Mouse (Mus musculus) frontal cortex, postnatal 36 days (tissue): ENCODE data around the gene Tprg.

Experiments
- DNase-seq, 2 experiments: peaks; one replicate each; pipeline ENCODE4 v3.0.0; 2022; ENCODE audit warnings: low spot score in 2 of 2

Tprg gene

DNA sequence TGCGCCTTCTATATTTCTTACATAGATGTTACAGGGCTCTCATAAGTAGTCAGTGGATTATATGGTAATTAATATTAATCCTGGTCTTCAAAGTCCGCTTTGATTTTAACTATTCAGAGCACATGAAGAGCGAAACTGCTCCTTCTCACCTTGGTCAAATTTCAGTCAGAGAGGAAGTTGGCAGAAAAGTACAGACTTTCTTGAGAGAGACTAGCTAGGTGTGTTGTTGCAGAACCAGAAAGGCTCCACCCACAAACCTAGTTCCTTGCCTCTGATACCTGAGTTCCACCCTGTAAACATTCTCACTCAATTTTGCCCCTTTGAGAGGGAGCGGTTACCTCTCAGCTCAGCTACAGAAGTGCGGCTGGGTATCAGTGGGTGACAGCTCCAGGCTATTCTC lies at the start of gene Tprg:
Gene Tprg, plus strand, starts transcription at position 301 of the 400 bp plus-strand sequence.
- DNase-seq = no peak

- no peak for DNase-seq
Measured at GRCm38 (mm10) chr16:25238274-25239050, 48.2 kb upstream of the Tprg start.

GRCm38 (mm10) chr16:25248889-25249288 lies 37.7 kb upstream of the Tprg start:
- DNase-seq = no peak

GRCm38 (mm10) chr16:25250129-25250749 lies 36.4 kb upstream of the Tprg start:
- no peak for DNase-seq

- no peak for DNase-seq
Measured at GRCm38 (mm10) chr16:25251080-25251479, 35.5 kb upstream of the Tprg start.

DNA sequence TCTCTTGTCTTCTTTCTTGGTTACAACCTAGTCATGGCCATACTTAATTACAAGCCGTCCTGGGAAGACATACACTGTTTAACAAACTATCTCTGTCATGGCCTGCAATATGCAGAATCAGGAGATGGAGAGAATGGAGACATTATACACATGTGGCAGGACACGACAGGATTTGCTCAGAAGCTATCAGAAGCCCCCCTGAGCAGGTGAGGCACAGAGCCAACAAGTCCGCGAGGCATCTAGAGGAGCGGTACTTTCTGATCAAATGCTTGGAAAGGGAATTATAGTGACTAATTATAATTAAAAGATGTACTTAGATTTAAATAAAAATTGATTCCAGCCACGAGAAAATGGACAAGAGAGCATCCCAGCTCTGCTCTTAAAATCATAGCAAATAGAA lies 32.0 kb upstream of the Tprg start:
- DNase-seq = no peak

DNA sequence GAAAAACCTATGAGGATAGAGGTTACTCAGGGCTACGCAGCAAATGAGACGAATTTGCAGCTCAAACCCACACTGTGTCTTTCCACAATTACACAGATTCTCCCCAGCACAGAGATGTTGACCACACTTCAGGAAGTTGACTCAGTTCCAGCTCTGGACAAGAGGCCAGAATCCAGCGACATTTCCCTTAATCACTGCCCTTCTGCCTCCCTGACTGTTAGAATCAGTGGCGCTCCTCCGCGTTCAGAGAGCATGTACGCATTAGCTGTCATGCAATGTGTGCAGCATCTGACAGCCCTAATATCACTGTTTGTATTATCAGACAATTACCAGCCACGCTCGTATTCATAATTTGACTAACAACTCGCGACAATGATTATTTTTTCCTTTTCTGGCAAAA lies 31.4 kb upstream of the Tprg start:
- peak; percentile 24 to 27 for DNase-seq

GRCm38 (mm10) chr16:25255603-25256260 lies 30.9 kb upstream of the Tprg start:
- peak; percentile 61 to 90 for DNase-seq

DNA sequence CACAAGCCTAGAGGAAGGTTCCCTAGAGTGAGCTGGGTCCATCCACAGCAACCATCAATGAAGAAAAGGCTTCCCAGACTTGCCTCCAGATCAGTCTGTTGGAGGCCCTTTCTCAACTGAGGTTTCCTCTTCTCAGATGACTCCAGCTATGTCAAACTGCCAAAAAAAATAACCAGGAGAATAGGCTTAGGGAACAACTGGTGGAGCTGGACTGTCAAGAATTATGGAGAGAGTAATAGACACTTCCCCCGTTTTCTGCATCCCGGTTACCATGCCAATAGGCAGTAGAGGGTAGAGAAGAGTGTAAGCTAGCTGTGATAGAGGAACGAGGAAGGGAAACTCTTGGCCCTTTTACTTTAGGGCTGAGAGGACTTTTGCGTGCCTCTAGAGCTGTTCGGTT lies 24.3 kb upstream of the Tprg start:
- no peak for DNase-seq

DNA sequence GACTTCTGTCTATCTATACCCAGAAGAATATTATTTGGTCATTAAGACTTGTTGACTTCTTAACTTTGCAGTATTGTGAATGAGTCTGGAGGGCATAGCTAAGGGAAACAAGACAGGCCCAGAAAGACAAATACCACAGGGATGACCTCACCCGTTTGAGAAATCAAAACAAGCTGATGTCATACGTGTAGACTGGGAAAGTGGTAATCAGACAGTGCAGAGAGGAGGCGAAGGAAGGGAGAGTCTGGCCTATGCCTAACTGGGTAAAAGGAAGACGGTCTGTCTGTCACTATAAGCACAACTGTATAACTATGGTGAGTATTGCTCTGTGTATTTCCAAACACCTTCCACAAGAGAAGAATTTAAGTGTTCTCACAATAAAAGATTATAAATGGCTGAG lies 23.7 kb upstream of the Tprg start:
- DNase-seq = no peak

DNA sequence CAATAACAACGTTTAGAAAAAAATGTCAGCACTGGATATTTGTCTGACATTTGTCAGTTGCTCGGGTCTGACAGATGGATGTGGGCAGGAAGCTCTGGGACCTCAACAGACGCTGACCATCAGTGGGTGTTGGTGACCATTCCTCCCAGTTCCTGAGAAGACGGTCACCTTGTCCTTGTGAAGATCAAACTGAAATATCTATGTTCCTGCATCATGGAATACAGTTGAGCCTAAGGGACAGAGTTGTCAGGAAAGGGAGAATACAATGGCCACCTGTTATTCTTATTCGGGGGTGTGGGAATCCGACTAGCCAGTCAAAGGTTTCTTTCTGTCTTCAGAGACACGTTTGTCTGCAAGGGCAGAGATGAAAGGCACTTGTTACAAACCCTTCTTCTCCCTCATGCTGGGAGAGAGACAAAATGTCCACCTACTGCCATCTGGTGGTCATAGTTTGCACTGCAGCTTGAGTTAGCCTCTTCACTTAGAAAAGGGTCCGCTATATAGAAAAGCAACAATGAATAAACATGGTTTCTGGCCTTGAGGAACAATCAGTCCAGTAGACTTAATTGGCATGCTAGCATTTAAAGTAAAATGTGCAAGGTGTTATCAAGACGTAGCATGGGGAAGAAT lies 23.0 kb upstream of the Tprg start:
- DNase-seq = peak; percentile 89 to 90

DNA sequence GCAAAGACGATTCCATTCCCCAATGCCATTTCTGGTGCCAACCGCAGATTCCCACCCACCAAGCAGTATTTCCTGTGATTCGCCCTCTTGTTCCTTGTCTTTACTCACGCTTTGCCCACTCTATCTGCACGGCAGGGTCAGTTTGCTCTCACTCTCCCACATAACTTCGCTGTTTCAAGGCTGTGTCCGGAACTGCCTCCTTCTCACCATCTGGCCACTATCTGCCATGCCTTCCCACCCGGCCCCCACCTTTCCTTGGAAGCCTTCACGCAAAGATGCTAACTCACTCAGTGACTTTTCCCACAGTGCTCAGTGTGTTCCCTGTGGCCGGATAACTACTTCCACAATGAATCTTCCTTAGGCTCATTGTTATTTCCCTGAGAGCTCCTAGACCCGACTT lies 21.4 kb upstream of the Tprg start:
- DNase-seq = peak; percentile 58 to 68

- DNase-seq = no peak
Measured at GRCm38 (mm10) chr16:25268276-25268675, 18.3 kb upstream of the Tprg start.

- DNase-seq = no peak
Measured at GRCm38 (mm10) chr16:25282563-25282962, 4.1 kb upstream of the Tprg start.

- DNase-seq = no peak
Measured at GRCm38 (mm10) chr16:25293753-25294152, 7.1 kb downstream of the Tprg start.

DNA sequence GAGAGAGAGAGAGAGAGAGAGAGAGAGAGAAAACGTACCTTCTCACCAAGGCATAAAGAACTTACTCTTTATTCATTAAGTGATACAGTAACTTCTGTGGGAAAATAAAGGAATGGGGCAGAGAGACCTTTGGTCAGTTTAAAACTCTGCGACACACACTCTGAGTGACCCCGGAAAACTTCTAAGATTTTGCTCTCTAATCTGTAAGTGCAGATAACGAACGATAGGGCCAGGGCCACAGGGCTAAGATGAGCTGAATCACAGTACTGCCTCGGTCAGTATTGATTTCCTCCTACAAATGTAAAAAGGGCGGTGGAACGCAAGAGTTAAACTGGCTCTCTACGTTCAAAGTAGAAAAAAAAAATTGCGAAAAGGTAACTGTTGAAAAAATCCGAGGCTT lies 8.9 kb downstream of the Tprg start:
- DNase-seq = no peak

GRCm38 (mm10) chr16:25296746-25297145 lies 10.1 kb downstream of the Tprg start:
- DNase-seq = no peak

DNA sequence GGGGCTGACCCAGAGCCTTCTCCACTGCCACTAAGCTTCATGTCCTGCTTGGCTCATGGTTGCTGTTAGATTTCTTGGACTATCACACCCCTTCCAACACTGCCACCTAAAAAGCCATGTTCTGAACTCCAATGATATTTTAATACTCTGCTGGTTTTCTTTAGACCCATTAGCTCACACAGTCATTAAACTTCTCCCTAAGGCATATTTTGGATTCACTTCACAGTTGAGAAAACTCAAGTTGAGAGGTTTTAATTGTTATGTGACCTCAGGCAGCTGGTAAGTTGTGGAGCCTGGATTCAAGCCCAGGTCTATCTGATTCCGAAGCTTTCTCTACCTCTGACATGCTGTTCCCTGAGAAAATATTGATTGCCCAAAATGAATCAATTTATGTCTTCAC lies 11.6 kb downstream of the Tprg start:
- DNase-seq = no peak

DNA sequence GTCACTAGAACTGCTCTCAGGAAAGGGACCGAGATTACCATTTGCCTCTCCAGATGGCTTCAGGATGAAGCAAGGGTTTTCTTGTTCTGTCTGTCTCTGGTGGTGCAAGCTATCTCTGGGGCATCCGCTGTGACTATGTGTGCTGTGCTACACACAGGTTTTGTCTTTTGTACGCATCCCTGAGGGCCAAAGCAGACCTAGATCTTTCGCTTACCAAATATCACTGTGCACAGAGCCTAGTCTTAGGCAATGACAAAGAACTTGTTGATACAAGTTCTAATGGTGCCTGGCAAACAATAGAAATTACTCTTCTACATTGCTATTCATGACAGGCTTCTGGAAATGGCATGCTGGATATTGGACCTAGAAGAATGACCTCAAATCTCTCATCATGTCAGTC lies 16.0 kb downstream of the Tprg start:
- no peak for DNase-seq

GRCm38 (mm10) chr16:25314006-25314405 lies 27.4 kb downstream of the Tprg start:
- peak; percentile 72 to 87 for DNase-seq

DNA sequence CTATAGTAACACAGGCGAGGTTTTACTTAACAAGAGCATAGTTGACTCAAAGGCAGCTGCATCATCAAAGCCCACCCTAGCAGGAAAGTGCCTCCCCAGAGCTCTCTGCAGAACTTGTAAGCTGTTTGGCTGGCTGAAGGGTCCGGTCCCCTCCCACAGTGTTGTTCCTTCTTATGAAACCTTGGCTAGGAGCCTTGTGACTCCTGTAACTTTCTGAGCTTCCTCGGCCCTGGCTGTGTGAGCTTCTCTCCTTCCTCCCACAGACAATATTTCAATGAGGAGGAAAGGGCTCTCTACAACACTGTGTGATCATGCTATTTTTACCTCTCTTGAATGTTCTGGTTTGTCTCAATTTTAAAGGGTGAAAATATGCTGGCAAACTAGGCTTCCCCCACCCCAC lies 28.5 kb downstream of the Tprg start:
- DNase-seq = peak in 1 of 2 experiments; percentile 9

GRCm38 (mm10) chr16:25325631-25326238 lies 39.1 kb downstream of the Tprg start:
- DNase-seq = no peak
